Mouse (Mus musculus) embryonic facial prominence, embryonic 14.5 days (tissue): ENCODE results near the gene Arrdc2. TPM values are rescaled to one million over a fixed set of nuclear protein-coding genes. Genes with fewer than 3 reads are reported as not detected.

Source experiments
- ATAC-seq: fragments of 200-750 bp; cut with Nextera tagmentation; 2 replicates; pipeline ENCODE4 v1.8.0; 2017; ENCODE audit warnings: low read depth, moderate number of reproducible peaks, moderate TSS enrichment
- DNase-seq: peaks from one replicate; pipeline ENCODE4 v3.0.0-alpha.2; 2015; ENCODE audit warnings: low spot score
- H3K27ac ChIP-seq: fragments of 300-500 bp; sonication (generic); replicated peaks from 2 replicates; pipeline ENCODE4 v1.5.1; 2014; ENCODE audit warnings: low read depth, mild to moderate bottlenecking, low read length, moderate library complexity
- H3K27me3 ChIP-seq: fragments of 300-500 bp; sonication (generic); replicated peaks from 2 replicates; pipeline ENCODE4 v1.6.1; 2014; ENCODE audit warnings: low read length; ENCODE audit not compliant: control insufficient read depth, insufficient read depth
- H3K36me3 ChIP-seq: fragments of 300-500 bp; sonication (generic); 2 replicates; pipeline ENCODE4 v1.6.1; 2014; ENCODE audit warnings: low read length, mixed read lengths; ENCODE audit not compliant: control insufficient read depth, insufficient read depth
- H3K4me1 ChIP-seq: fragments of 300-500 bp; sonication (generic); 2 replicates; pipeline ENCODE4 v1.6.1; 2014; ENCODE audit warnings: antibody characterized with exemption, low read length; ENCODE audit not compliant: control insufficient read depth, insufficient read depth
- H3K4me2 ChIP-seq: fragments of 300-500 bp; sonication (generic); 2 replicates; pipeline ENCODE4 v1.6.1; 2014; ENCODE audit warnings: low read depth, mild to moderate bottlenecking, low read length, moderate library complexity, mixed read lengths
- H3K4me3 ChIP-seq: fragments of 300-500 bp; sonication (generic); 2 replicates; pipeline ENCODE4 v1.5.1; 2014; ENCODE audit warnings: low read depth, mild to moderate bottlenecking, low read length
- H3K9ac ChIP-seq: fragments of 300-500 bp; sonication (generic); 2 replicates; pipeline ENCODE4 v1.6.1; 2014; ENCODE audit warnings: low read depth, mild to moderate bottlenecking, low read length, moderate library complexity, mixed read lengths
- H3K9me3 ChIP-seq: fragments of 300-500 bp; sonication (generic); 2 replicates; pipeline ENCODE4 v1.6.1; 2016; ENCODE audit warnings: low read length; ENCODE audit not compliant: control insufficient read depth
- WGBS: fragments of 180-500 bp; shearing (Covaris S2); extraction: QIAGEN DNeasy Blood & Tissue Kit; methylation state at CpG from one replicate; pipeline ENCODE4 v1.1.7; 2014; 5-methylcytosine and 5-hydroxymethylcytosine counted together
- polyA plus RNA-seq: library from polyadenylated mRNA; unstranded; fragments of >200 nt; fragmentation: Nextera tagmentation; extraction: Ambion mirVana; gene quantifications from 2 replicates; pipeline ENCODE4 v1.2.1, GENCODE M21; 2014

The Arrdc2 gene
- polyA plus RNA-seq, 1 experiment from 2014 or later = 5.4 TPM

DNA sequence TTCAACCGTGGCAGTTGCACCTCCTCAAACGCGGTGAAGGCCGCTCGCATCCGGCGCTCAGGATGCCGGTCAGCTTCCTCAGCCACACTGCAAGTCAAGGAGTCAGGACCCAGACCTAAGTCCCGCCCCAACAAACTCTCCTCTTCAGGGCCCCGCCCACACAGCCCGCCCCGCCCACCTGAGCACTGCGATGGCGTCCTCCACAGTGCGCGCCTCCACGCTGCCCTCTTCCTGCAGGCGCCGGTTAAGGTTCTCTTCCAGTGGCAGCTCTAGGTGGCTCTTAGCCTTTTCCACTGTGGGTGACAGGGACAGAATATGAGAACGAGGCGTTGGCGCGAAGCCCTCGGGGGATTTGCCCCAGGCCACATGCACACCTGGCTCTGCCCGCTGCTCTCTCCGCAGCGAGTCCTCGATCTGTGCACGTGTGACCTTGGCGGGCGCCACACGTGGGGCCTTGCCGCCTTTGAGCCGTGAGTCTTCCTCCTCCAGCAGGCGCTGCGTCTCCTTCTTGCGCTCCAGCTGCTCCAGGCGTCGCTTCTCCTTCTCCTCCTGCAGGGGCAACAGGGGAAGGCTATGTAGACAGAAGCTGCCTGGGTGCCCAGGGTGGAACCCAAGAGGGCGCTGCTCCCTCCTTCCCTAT lies 29.2 kb upstream of the Arrdc2 start:
- Histone ChIP-seq H3K4me2 (peak overlapping the region; percentile 49), H3K27me3 (0 out of 2 replicates have a peak, but pooled peaks cover under 1% of the 10 kb centered on the region), H3K9me3 (no peaks in the 10 kb centered on the region), H3K27ac (no peak overlapping the region; the same call in 1 of the 2 replicates), H3K4me3 (peak overlapping the region; percentile 21), H3K9ac (peak overlapping the region; percentile 30; the same call in 1 of the 2 replicates), H3K4me1 (peaks cover 22% of the 10 kb centered on the region), H3K36me3 (0 out of 2 replicates have a peak, but pooled peaks cover 7% of the 10 kb centered on the region)
- 22% methylated on average over 40 of the region's 40 CpGs for WGBS
- ATAC-seq = no peak
- DNase-seq = no peak

DNA sequence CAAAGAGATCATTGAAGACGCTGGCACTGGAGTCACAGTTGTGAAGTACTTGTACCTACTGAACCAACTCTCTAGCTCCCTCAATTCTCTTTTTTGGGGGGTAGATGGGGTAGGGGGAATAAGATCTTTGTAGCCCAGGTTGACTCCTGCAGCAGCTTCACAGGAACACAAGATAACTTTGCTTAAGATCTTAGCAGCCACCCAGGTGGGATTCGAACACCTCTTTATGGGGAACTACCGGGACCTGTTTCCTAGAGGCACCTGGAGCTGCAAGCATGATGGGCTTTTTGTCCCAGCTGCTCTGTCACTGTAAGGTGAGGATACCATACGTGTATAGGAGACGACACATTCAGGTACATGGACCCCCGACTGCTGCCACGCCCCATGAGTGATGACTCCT lies 27.0 kb upstream of the Arrdc2 start:
- no peak overlapping the region for H3K4me2 ChIP-seq
- H3K4me1 ChIP-seq = peaks cover 31% of the 10 kb centered on the region
- 88% methylated on average over 7 of the region's 7 CpGs for WGBS
- no peaks in the 10 kb centered on the region for H3K9me3 ChIP-seq
- H3K36me3 ChIP-seq = 0 out of 2 replicates have a peak, but pooled peaks cover 7% of the 10 kb centered on the region
- no peak overlapping the region; the same call in 1 of the 2 replicates for H3K27ac ChIP-seq
- DNase-seq (no peak), ATAC-seq (no peak)
- no peak overlapping the region for H3K4me3 ChIP-seq
- peaks cover 21% of the 10 kb centered on the region for H3K27me3 ChIP-seq
- H3K9ac ChIP-seq = no peak overlapping the region

DNA sequence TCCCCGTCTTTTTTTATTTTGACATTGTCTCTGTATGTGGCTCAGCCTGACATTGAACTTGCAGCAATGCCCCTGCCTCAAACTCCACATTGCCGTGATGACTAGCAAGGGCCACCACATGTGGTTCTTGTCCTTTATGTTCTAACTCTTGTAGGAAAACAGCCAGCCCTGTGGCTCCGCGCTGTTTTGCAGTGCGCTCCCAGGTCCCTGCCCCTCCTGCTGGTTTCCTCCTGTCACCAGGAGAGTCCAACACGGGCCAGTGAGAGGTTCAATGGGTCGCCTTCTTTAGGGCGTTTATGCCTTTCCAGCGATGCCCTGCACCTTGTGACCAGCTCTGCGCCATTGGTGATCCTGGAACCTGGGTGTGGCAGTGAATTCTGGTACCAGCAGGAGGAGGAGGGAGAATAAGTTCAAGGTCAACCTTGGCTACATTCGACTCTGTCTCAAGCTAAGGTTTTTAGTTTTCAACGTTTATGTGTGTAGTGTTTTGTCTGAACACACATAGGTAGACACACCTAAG lies 26.5 kb upstream of the Arrdc2 start:
- H3K4me1 ChIP-seq = peaks cover 31% of the 10 kb centered on the region
- H3K9me3 ChIP-seq = no peaks in the 10 kb centered on the region
- H3K27ac ChIP-seq = peak overlapping the region; percentile 83
- H3K4me2 ChIP-seq = peak overlapping the region; percentile 87
- DNase-seq = no peak
- peak overlapping the region; percentile 42 for H3K4me3 ChIP-seq
- H3K36me3 ChIP-seq = 0 out of 2 replicates have a peak, but pooled peaks cover 7% of the 10 kb centered on the region
- ATAC-seq = peak; percentile 8
- peaks cover 21% of the 10 kb centered on the region for H3K27me3 ChIP-seq
- peak overlapping the region; percentile 54 for H3K9ac ChIP-seq
- 6% methylated on average over 12 of the region's 12 CpGs for WGBS

DNA sequence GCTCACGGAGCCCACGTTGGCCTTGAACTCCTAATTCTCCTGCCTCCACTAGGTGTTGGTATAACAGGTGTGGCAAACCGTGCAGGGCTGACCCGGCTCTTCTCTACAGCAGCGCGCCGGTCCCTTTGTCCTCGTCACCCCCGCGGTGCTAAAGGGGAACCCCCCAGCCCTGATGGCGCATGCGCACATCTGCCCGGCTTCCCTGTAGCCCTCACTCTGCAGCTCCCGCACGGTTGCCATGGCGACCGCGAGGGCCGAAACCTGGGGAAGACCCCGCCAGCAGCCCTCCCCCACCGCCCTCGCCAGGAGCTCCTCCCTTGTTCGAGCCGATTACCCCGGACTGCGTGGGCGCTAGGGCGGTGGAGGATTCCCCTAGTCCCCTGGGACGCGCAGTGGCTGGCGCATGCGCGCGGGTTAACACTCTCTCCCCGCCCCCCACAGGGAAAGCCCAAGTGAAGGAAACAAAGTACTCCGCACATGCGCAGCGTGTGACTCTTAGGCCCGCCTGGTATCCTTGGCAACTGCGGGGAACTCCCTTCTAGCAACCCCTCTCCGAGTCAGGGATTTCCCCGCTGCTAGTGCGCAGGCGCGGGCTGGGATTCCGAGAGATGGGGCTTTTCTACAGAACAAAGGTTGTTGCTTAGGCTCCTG lies 26.0 kb upstream of the Arrdc2 start:
- WGBS = 0% methylated on average over 30 of the region's 46 CpGs
- peak overlapping the region; percentile 83 for H3K27ac ChIP-seq
- ATAC-seq (peak; percentile 92), DNase-seq (peak; percentile 100)
- H3K9me3 ChIP-seq = no peaks in the 10 kb centered on the region
- H3K4me3 ChIP-seq = peak overlapping the region; percentile 42
- H3K27me3 ChIP-seq = peaks cover 21% of the 10 kb centered on the region
- H3K4me2 ChIP-seq = peak overlapping the region; percentile 87
- H3K4me1 ChIP-seq = peaks cover 31% of the 10 kb centered on the region
- 0 out of 2 replicates have a peak, but pooled peaks cover 7% of the 10 kb centered on the region for H3K36me3 ChIP-seq
- peak overlapping the region; percentile 63 for H3K9ac ChIP-seq

DNA sequence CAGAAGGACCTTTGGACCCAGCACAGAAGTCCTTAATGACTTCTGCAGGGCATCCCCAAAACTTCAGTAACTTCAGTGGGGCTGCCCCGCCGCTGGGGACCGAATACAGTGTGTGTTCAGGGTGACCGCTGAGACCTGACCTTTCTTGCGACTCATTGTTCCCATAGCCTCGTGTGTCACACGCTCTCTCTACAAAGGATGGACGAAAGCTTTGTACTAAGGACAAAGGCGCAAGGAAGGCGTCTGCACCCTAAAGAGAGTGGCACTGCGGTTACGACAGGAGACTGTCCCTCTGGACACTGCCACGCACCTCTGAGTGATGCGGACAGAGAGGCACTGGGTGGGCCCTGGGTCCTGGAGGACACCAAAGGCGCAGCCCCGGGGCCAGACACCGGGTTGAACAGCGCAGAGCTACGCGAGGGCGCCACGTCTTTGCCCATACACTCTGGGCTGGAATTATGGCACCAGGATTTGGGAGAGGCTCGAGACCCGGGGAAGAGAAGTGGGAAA lies 25.2 kb upstream of the Arrdc2 start:
- peak overlapping the region; percentile 42 for H3K4me3 ChIP-seq
- 4% methylated on average over 24 of the region's 24 CpGs for WGBS
- H3K9me3 ChIP-seq = no peaks in the 10 kb centered on the region
- H3K27me3 ChIP-seq = peaks cover 21% of the 10 kb centered on the region
- H3K4me2 ChIP-seq = peak overlapping the region; percentile 87
- peaks cover 31% of the 10 kb centered on the region for H3K4me1 ChIP-seq
- DNase-seq = no peak
- H3K9ac ChIP-seq = peak overlapping the region; percentile 63
- 0 out of 2 replicates have a peak, but pooled peaks cover 7% of the 10 kb centered on the region for H3K36me3 ChIP-seq
- peak; percentile 6 for ATAC-seq
- peak overlapping the region; percentile 78 for H3K27ac ChIP-seq

DNA sequence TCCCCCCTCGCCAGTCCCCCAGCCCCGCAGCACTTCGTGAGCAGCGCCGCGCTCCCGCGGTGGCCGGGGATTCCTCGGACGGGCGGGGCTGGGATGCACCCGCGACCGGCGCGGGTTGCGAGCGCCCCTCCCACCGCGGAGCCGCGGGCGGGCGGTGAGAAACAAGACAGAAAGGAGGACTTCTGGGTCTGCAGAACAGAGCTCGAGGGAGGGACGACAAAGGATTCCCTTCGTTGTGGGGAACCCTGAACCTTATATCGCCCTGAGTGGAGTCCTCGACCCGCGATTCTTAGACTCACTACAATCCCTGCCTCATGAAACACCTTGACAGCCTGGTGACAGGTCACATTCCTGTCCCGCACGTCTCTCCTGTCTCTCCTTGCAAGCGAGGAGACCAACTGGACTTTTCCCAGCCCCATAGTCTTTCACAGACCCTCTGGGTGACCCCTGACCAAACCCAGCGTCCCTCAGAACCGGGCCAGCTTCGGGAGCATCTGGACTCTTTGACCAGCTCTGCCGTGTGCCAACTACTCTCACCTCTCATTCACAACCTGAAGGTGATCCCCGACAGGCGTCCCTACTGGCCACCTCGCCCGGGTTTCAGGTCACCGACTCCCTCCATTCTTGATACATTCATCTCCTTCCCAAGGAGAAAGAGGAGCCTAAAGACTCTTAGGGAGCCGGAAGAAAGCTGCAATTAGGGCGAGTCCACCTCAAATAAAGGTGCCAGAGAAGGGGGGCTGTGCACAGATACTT lies 24.6 kb upstream of the Arrdc2 start:
- 0 out of 2 replicates have a peak, but pooled peaks cover 7% of the 10 kb centered on the region for H3K36me3 ChIP-seq
- H3K27me3 ChIP-seq = peaks cover 21% of the 10 kb centered on the region
- H3K9ac ChIP-seq = peak overlapping the region; percentile 63
- under 1% methylated on average over 46 of the region's 46 CpGs for WGBS
- peak overlapping the region; percentile 42 for H3K4me3 ChIP-seq
- peak overlapping the region; percentile 87 for H3K4me2 ChIP-seq
- ATAC-seq = no peak
- peaks cover 31% of the 10 kb centered on the region for H3K4me1 ChIP-seq
- peak; percentile 45 for DNase-seq
- H3K27ac ChIP-seq = 0 out of 2 replicates have a peak overlapping the region, but pooled peaks have one; percentile 4
- H3K9me3 ChIP-seq = no peaks in the 10 kb centered on the region

DNA sequence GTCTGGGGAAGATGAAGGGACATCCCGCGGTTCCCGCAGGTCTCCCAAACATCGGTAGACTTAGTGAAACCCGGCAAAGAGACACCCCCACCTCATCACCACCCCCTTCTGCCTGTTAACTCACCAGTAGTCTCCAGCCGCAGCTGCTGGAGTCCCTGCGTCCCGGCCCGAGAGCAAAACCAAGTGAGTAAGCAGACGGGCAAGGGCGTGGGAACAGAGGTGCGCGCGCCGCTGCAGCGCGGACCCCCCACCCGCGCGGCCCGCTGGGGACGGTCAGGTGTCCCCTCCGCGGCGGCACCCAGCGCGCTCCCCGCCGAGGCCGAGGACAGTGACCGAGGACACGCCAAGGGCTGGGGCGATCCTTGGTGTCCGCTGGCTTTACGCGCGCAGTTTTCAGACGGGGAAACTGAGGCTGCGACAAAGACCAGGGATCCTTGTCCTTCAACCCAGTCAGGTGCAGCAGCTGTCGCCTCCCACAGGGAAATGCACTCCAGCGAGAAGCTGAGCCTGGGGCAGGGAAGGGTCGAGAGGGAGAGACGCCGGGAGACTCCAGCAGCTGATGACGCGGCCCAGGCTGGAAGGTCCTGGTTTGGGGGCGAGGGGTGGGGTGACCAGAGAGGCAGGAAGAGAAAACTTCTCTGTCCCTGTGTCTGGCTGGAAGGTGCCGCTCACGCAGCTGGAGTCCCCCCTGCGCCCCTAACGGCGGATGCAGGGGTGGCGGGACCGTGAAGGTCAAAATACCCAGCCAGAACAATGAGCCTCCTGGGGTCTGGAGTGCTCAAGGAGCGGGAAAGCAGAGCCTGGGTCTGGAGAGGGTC lies 23.5 kb upstream of the Arrdc2 start, which contains the start of gene Kcnn1:
Gene Kcnn1, minus strand, starts transcription at position 435 of the 818 bp plus-strand sequence.
- H3K4me3 ChIP-seq = peak within 1 kb of the TSS; percentile 42
- peak within 1 kb of the TSS; percentile 87 for H3K4me2 ChIP-seq
- ATAC-seq (no peak), DNase-seq (no peak)
- no peaks in the 10 kb centered on the region for H3K9me3 ChIP-seq
- H3K27ac ChIP-seq = 0 out of 2 replicates have a peak within 1 kb of the TSS, but pooled peaks have one; percentile 4
- peak within 1 kb of the TSS; percentile 63 for H3K9ac ChIP-seq
- peaks cover 26% of the 10 kb centered on the region for H3K4me1 ChIP-seq
- WGBS = under 1% methylated on average over 52 of the region's 55 CpGs
- H3K27me3 ChIP-seq = peaks cover 21% of the 10 kb centered on the region
- H3K36me3 ChIP-seq = 0 out of 2 replicates have a peak, but pooled peaks cover 5% of the 10 kb centered on the region
